In genomic region chr2:154005734-154006133, GRCm38 (mm10) we compare ENCODE assay signal across 19 mouse cellular contexts. TPM values are rescaled to one million over a fixed set of nuclear protein-coding genes. Genes with fewer than 3 reads are reported as not detected.
"Had no signal": no experiment of that assay in that cellular context is flagged by ENCODE, and none has a peak within 500 bp of the region (broad histone marks: within the 10 kb centered on the region; RNA-seq: fewer than 3 reads in every experiment).

No protein-coding gene starts in this region.

- H3K4me1 ChIP-seq: neural tube, embryonic 12.5 days; neural tube, embryonic 13.5 days; neural tube, embryonic 15.5 days; stomach, embryonic 15.5 days had no signal

- H3K4me3 ChIP-seq: neural tube, embryonic 12.5 days; neural tube, embryonic 13.5 days; neural tube, embryonic 15.5 days; stomach, embryonic 15.5 days had no signal

- H3K36me3 ChIP-seq: neural tube, embryonic 12.5 days; neural tube, embryonic 13.5 days; neural tube, embryonic 15.5 days; stomach, embryonic 15.5 days had no signal

- H3K4me2 ChIP-seq: neural tube, embryonic 12.5 days; neural tube, embryonic 13.5 days; neural tube, embryonic 15.5 days; stomach, embryonic 15.5 days had no signal

- DNase-seq: right cerebral cortex, adult 18-20 months; right cerebral cortex, postnatal 14 days; right cerebral cortex, postnatal 25 days; spleen, adult 18-20 months; thymus, adult 18-20 months; thymus, adult 2 months; thymus, postnatal 14 days; thymus, postnatal 25 days had no signal

- H3K9me3 ChIP-seq: neural tube, embryonic 12.5 days; neural tube, embryonic 13.5 days; neural tube, embryonic 15.5 days; stomach, embryonic 15.5 days had no signal

- H3K27me3 ChIP-seq: neural tube, embryonic 12.5 days; neural tube, embryonic 13.5 days; neural tube, embryonic 15.5 days; stomach, embryonic 15.5 days had no signal

- H3K9ac ChIP-seq: neural tube, embryonic 12.5 days; neural tube, embryonic 13.5 days; neural tube, embryonic 15.5 days; stomach, embryonic 15.5 days had no signal

- H3K27ac ChIP-seq: neural tube, embryonic 12.5 days; neural tube, embryonic 13.5 days; neural tube, embryonic 15.5 days; stomach, embryonic 15.5 days; stomach, postnatal 0 days had no signal

RNA-seq across cellular contexts. Expression of gene Bpifa2, which starts 2.3 kb away (rescaled TPM):
- polyA plus RNA-seq: neural tube, embryonic 12.5 days; neural tube, embryonic 13.5 days; neural tube, embryonic 14.5 days; neural tube, embryonic 15.5 days; small intestine, adult 2 months; spleen, adult 2 months; stomach, embryonic 14.5 days; stomach, embryonic 15.5 days; stomach, embryonic 16.5 days; stomach, postnatal 0 days; urinary bladder, adult 2 months had no signal

RNA-seq across cellular contexts. Expression of gene Bpifa6, which starts 31.0 kb away (rescaled TPM):
- polyA plus RNA-seq: neural tube, embryonic 12.5 days; neural tube, embryonic 13.5 days; neural tube, embryonic 14.5 days; neural tube, embryonic 15.5 days; small intestine, adult 2 months; spleen, adult 2 months; stomach, embryonic 14.5 days; stomach, embryonic 15.5 days; stomach, embryonic 16.5 days; thymus, adult 2 months had no signal
